Mouse (Mus musculus): Measurements from ENCODE around the gene Cltc. TPM values are rescaled to one million over a fixed set of nuclear protein-coding genes. Genes with fewer than 3 reads are reported as not detected.
A peak's percentile ranks its signal among the peaks of the same experiment; 100 is the strongest.

Cltc gene
- polyA plus RNA-seq, 1 experiment = 453 TPM

- H3K9ac ChIP-seq (ENCODE audit: low read depth, poor library complexity, severe bottlenecking) = no peak overlapping the region
- H3K27me3 ChIP-seq (ENCODE audit: control insufficient read depth, insufficient read depth, low read length, poor library complexity, severe bottlenecking) = no peaks in the 10 kb centered on the region
- no peaks in the 10 kb centered on the region for H3K4me1 ChIP-seq (ENCODE audit: control insufficient read depth, insufficient read depth, low read length)
- peaks cover 41% of the 10 kb centered on the region for H3K36me3 ChIP-seq (ENCODE audit: control insufficient read depth, insufficient read depth, low read length, poor library complexity, severe bottlenecking)
- no peaks in the 10 kb centered on the region for H3K9me3 ChIP-seq (replicated peaks; ENCODE audit: control insufficient read depth, insufficient read depth, low read length, poor library complexity, severe bottlenecking)
- TF ChIP-seq POLR2A (IDR thresholded peaks at IDR 0.05; ENCODE audit: insufficient read depth, low read length) (no peak), CTCF (IDR thresholded peaks at IDR 0.05; ENCODE audit: low read depth, low read length) (no peak), EP300 (IDR thresholded peaks at IDR 0.05; ENCODE audit: insufficient read depth, low read depth, low read length) (no peak)
- no peak overlapping the region for H3K27ac ChIP-seq (ENCODE audit: insufficient read depth, low read length)
- H3K4me3 ChIP-seq (ENCODE audit: low read depth, low read length) = no peak overlapping the region
Measured at GRCm38 (mm10) chr11:86734993-86735392, 22.4 kb downstream of the Cltc start.

GRCm38 (mm10) chr11:86734241-86734939 lies 23.0 kb downstream of the Cltc start:
- TF ChIP-seq CTCF (IDR thresholded peaks at IDR 0.05; ENCODE audit: low read depth, low read length) (no peak), EP300 (IDR thresholded peaks at IDR 0.05; ENCODE audit: insufficient read depth, low read depth, low read length) (no peak), POLR2A (IDR thresholded peaks at IDR 0.05; ENCODE audit: insufficient read depth, low read length) (no peak)
- no peaks in the 10 kb centered on the region for H3K27me3 ChIP-seq (ENCODE audit: control insufficient read depth, insufficient read depth, low read length, poor library complexity, severe bottlenecking)
- no peaks in the 10 kb centered on the region for H3K9me3 ChIP-seq (replicated peaks; ENCODE audit: control insufficient read depth, insufficient read depth, low read length, poor library complexity, severe bottlenecking)
- H3K36me3 ChIP-seq (ENCODE audit: control insufficient read depth, insufficient read depth, low read length, poor library complexity, severe bottlenecking) = peaks cover 45% of the 10 kb centered on the region
- H3K27ac ChIP-seq (ENCODE audit: insufficient read depth, low read length) = 0 out of 2 replicates have a peak overlapping the region, but pooled peaks have one; percentile 44
- H3K9ac ChIP-seq (ENCODE audit: low read depth, poor library complexity, severe bottlenecking) = no peak overlapping the region
- no peaks in the 10 kb centered on the region for H3K4me1 ChIP-seq (ENCODE audit: control insufficient read depth, insufficient read depth, low read length)
- H3K4me3 ChIP-seq (ENCODE audit: low read depth, low read length) = no peak overlapping the region

GRCm38 (mm10) chr11:86731443-86731842 lies 25.9 kb downstream of the Cltc start:
- Histone ChIP-seq H3K9me3 (replicated peaks; ENCODE audit: control insufficient read depth, insufficient read depth, low read length, poor library complexity, severe bottlenecking) (no peaks in the 10 kb centered on the region), H3K4me1 (ENCODE audit: control insufficient read depth, insufficient read depth, low read length) (no peaks in the 10 kb centered on the region), H3K27ac (ENCODE audit: insufficient read depth, low read length) (no peak overlapping the region), H3K27me3 (ENCODE audit: control insufficient read depth, insufficient read depth, low read length, poor library complexity, severe bottlenecking) (no peaks in the 10 kb centered on the region), H3K4me3 (ENCODE audit: low read depth, low read length) (no peak overlapping the region), H3K9ac (ENCODE audit: low read depth, poor library complexity, severe bottlenecking) (no peak overlapping the region), H3K36me3 (ENCODE audit: control insufficient read depth, insufficient read depth, low read length, poor library complexity, severe bottlenecking) (peaks cover 56% of the 10 kb centered on the region)
- no peak for TF ChIP-seq CTCF (IDR thresholded peaks at IDR 0.05; ENCODE audit: low read depth, low read length)
- TF ChIP-seq POLR2A (IDR thresholded peaks at IDR 0.05; ENCODE audit: insufficient read depth, low read length) = no peak
- no peak for TF ChIP-seq EP300 (IDR thresholded peaks at IDR 0.05; ENCODE audit: insufficient read depth, low read depth, low read length)

GRCm38 (mm10) chr11:86725607-86726006 lies 31.8 kb downstream of the Cltc start:
- TF ChIP-seq POLR2A (IDR thresholded peaks at IDR 0.05; ENCODE audit: insufficient read depth, low read length) (no peak), CTCF (IDR thresholded peaks at IDR 0.05; ENCODE audit: low read depth, low read length) (no peak), EP300 (IDR thresholded peaks at IDR 0.05; ENCODE audit: insufficient read depth, low read depth, low read length) (no peak)
- Histone ChIP-seq H3K9ac (ENCODE audit: low read depth, poor library complexity, severe bottlenecking) (no peak overlapping the region), H3K9me3 (replicated peaks; ENCODE audit: control insufficient read depth, insufficient read depth, low read length, poor library complexity, severe bottlenecking) (no peaks in the 10 kb centered on the region), H3K27ac (ENCODE audit: insufficient read depth, low read length) (no peak overlapping the region), H3K27me3 (ENCODE audit: control insufficient read depth, insufficient read depth, low read length, poor library complexity, severe bottlenecking) (no peaks in the 10 kb centered on the region), H3K4me3 (ENCODE audit: low read depth, low read length) (no peak overlapping the region), H3K36me3 (ENCODE audit: control insufficient read depth, insufficient read depth, low read length, poor library complexity, severe bottlenecking) (peaks cover 71% of the 10 kb centered on the region), H3K4me1 (ENCODE audit: control insufficient read depth, insufficient read depth, low read length) (no peaks in the 10 kb centered on the region)

GRCm38 (mm10) chr11:86724982-86725381 lies 32.4 kb downstream of the Cltc start:
- peaks cover 71% of the 10 kb centered on the region for H3K36me3 ChIP-seq (ENCODE audit: control insufficient read depth, insufficient read depth, low read length, poor library complexity, severe bottlenecking)
- TF ChIP-seq POLR2A (IDR thresholded peaks at IDR 0.05; ENCODE audit: insufficient read depth, low read length) (no peak), CTCF (IDR thresholded peaks at IDR 0.05; ENCODE audit: low read depth, low read length) (no peak), EP300 (IDR thresholded peaks at IDR 0.05; ENCODE audit: insufficient read depth, low read depth, low read length) (no peak)
- H3K27me3 ChIP-seq (ENCODE audit: control insufficient read depth, insufficient read depth, low read length, poor library complexity, severe bottlenecking) = no peaks in the 10 kb centered on the region
- H3K4me3 ChIP-seq (ENCODE audit: low read depth, low read length) = no peak overlapping the region
- no peaks in the 10 kb centered on the region for H3K4me1 ChIP-seq (ENCODE audit: control insufficient read depth, insufficient read depth, low read length)
- H3K27ac ChIP-seq (ENCODE audit: insufficient read depth, low read length) = no peak overlapping the region
- no peak overlapping the region for H3K9ac ChIP-seq (ENCODE audit: low read depth, poor library complexity, severe bottlenecking)
- H3K9me3 ChIP-seq (replicated peaks; ENCODE audit: control insufficient read depth, insufficient read depth, low read length, poor library complexity, severe bottlenecking) = no peaks in the 10 kb centered on the region

GRCm38 (mm10) chr11:86724004-86724403 lies 33.4 kb downstream of the Cltc start:
- Histone ChIP-seq H3K9me3 (replicated peaks; ENCODE audit: control insufficient read depth, insufficient read depth, low read length, poor library complexity, severe bottlenecking) (no peaks in the 10 kb centered on the region), H3K27ac (ENCODE audit: insufficient read depth, low read length) (no peak overlapping the region), H3K36me3 (ENCODE audit: control insufficient read depth, insufficient read depth, low read length, poor library complexity, severe bottlenecking) (peaks cover 73% of the 10 kb centered on the region), H3K9ac (ENCODE audit: low read depth, poor library complexity, severe bottlenecking) (no peak overlapping the region), H3K27me3 (ENCODE audit: control insufficient read depth, insufficient read depth, low read length, poor library complexity, severe bottlenecking) (no peaks in the 10 kb centered on the region), H3K4me3 (ENCODE audit: low read depth, low read length) (no peak overlapping the region), H3K4me1 (ENCODE audit: control insufficient read depth, insufficient read depth, low read length) (no peaks in the 10 kb centered on the region)
- TF ChIP-seq EP300 (IDR thresholded peaks at IDR 0.05; ENCODE audit: insufficient read depth, low read depth, low read length) = no peak
- TF ChIP-seq POLR2A (IDR thresholded peaks at IDR 0.05; ENCODE audit: insufficient read depth, low read length) = no peak
- TF ChIP-seq CTCF (IDR thresholded peaks at IDR 0.05; ENCODE audit: low read depth, low read length) = no peak
